Mouse (Mus musculus): ENCODE data around the gene Nyx.

DNA sequence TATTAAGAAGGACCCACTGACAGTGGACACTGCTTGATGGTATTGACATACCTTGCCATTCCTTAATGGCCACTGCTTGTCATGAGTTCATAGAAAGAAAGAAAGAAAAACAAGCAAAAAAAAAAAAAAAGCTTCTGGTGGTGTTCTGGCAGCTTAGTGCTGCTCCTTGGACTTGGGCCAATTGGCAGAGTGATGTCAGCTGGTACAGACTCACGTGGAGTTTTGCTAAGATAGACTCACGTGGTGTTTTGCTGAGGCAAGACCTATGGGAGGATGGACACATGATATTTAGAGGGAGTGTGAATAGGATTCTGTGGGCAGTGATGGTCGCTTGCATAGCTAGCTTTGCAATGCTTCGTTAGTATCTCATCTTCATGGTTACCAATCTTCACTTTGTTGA lies 43.9 kb upstream of the Nyx start:
- TF ChIP-seq CTCF (conservative IDR thresholded peaks at IDR 0.05; ENCODE audit: insufficient read depth, insufficient read length, low read depth, low read length) = no peak
- no peak for TF ChIP-seq POLR2A (IDR thresholded peaks at IDR 0.05; ENCODE audit: low read depth, low read length)

Measured in kidney, adult 2 months (tissue).